Mouse (Mus musculus) hindbrain, embryonic 11.5 days (tissue): ENCODE results near the gene Etfbkmt. TPM values are rescaled to one million over a fixed set of nuclear protein-coding genes. Genes with fewer than 3 reads are reported as not detected.

ENCODE experiments used
- polyA plus RNA-seq: library from polyadenylated mRNA; unstranded; fragments of >200 nt; fragmentation: Nextera tagmentation; extraction: Ambion mirVana; gene quantifications from 2 replicates; pipeline ENCODE4 v1.2.1, GENCODE M21; 2014

The Etfbkmt gene
- polyA plus RNA-seq, 1 experiment from 2014 or later, result 8.8 TPM

Other genes with a start within 250 kb of the Etfbkmt start
- gene Caprin2, start 243.6 kb upstream of the Etfbkmt start, polyA plus RNA-seq, result 10.7 and 13.1 TPM in 2 replicates
- 246 and 283 TPM in 2 replicates for gene Sinhcaf, start 193.4 kb upstream of the Etfbkmt start, polyA plus RNA-seq
- gene Dennd5b, start 38.2 kb upstream of the Etfbkmt start, polyA plus RNA-seq, result 18.0 and 30.0 TPM in 2 replicates
- gene Gm10203, start 9.7 kb upstream of the Etfbkmt start, polyA plus RNA-seq, result not detected in 2 replicates
- gene Amn1, start 48.9 kb downstream of the Etfbkmt start, polyA plus RNA-seq, result 70.0 and 71.1 TPM in 2 replicates
- gene Resf1, start 169.6 kb downstream of the Etfbkmt start, polyA plus RNA-seq, result 40.3 and 47.3 TPM in 2 replicates